Mouse (Mus musculus) stomach, postnatal 0 days (tissue): ENCODE measurements around the gene Samt1.
"Not testable (repeated sequence)": the region's sequence is repeated elsewhere in the genome, so short reads cannot be mapped to it uniquely, and the experiment has no call there.

Source experiments
- CTCF ChIP-seq: IDR thresholded peaks from 2 replicates; pipeline ENCODE4 v1.5.1; 2016; ENCODE audit warnings: antibody characterized with exemption, low read depth, mild to moderate bottlenecking, moderate library complexity
- EP300 ChIP-seq: optimal IDR thresholded peaks from 2 replicates; pipeline ENCODE3; 2016; ENCODE audit warnings: antibody characterized with exemption

DNA sequence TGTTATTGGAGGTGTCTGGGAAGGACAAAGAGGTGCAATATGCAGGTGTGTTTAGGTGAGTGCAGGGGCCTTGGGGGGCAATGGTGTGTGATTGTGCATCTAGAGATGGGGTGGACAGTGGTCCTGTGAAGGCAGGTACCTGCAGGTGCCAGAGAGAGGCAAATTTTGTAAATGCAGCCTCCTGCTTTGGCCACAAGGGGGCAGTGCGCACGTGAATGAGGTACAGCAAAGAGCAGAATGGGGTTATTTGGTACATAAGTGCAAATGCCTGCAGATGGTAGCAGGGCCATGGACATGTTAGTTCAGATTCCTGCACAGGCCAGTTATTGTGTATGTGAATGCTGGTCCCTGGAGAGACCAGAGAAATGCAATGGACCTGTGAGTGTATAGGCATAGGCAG is 59.6 kb downstream of the Samt1 start:
- not testable (repeated sequence) for TF ChIP-seq CTCF, EP300
